Comparison of ENCODE assay signal across 15 mouse cellular contexts in genomic region chr15:101966808-101967207, GRCm38 (mm10). TPM values are rescaled to one million over a fixed set of nuclear protein-coding genes. Genes with fewer than 3 reads are reported as not detected.
DNase-seq lines count a peak whose midpoint lies in the region; ATAC-seq and TF ChIP-seq lines count a peak whose summit lies in the region.
"Had no signal": no experiment of that assay in that cellular context is flagged by ENCODE, and none has a peak within 500 bp of the region (broad histone marks: within the 10 kb centered on the region; RNA-seq: fewer than 3 reads in every experiment).

No protein-coding gene starts in this region.

- H3K4me3 ChIP-seq in embryonic facial prominence, embryonic 14.5 days (ENCODE audit: low read depth, low read length), result no peak overlapping the region
- H3K4me3 ChIP-seq in embryonic facial prominence, embryonic 10.5 days, result no peak overlapping the region
- no peak overlapping the region for H3K4me3 ChIP-seq in lung, embryonic 15.5 days
- H3K4me3 ChIP-seq in stomach, postnatal 0 days (ENCODE audit: low read depth, low read length), result no peak overlapping the region
- no peak overlapping the region for H3K4me3 ChIP-seq in cerebellum, adult 2 months (replicated peaks; ENCODE audit: insufficient read depth, low read depth, low read length)
- H3K4me3 ChIP-seq: forebrain, embryonic 15.5 days; limb, embryonic 12.5 days; myocyte had no signal

- H3K9me3 ChIP-seq in embryonic facial prominence, embryonic 14.5 days (ENCODE audit: control insufficient read depth, low read length), result no peaks in the 10 kb centered on the region
- no peaks in the 10 kb centered on the region for H3K9me3 ChIP-seq in embryonic facial prominence, embryonic 10.5 days
- H3K9me3 ChIP-seq in lung, embryonic 15.5 days, result no peaks in the 10 kb centered on the region
- no peaks in the 10 kb centered on the region for H3K9me3 ChIP-seq in stomach, postnatal 0 days (ENCODE audit: control insufficient read depth, low read length)
- H3K9me3 ChIP-seq: forebrain, embryonic 15.5 days; limb, embryonic 12.5 days had no signal

- 0 out of 2 replicates have a peak, but pooled peaks have one; percentile 44 for ATAC-seq in embryonic facial prominence, embryonic 14.5 days (ENCODE audit: low read depth)
- ATAC-seq in lung, embryonic 15.5 days (ENCODE audit: borderline replicate concordance, extremely low read depth, low FRiP score, low TSS enrichment), result 0 out of 2 replicates have a peak, but pooled peaks have one; percentile 61
- peak; percentile 92 for ATAC-seq in stomach, postnatal 0 days (ENCODE audit: low FRiP score, low TSS enrichment)
- ATAC-seq: forebrain, embryonic 15.5 days had no signal

- H3K27ac ChIP-seq in embryonic facial prominence, embryonic 14.5 days (replicated peaks; ENCODE audit: low read depth, low read length), result no peak overlapping the region
- H3K27ac ChIP-seq in embryonic facial prominence, embryonic 10.5 days (replicated peaks), result no peak overlapping the region
- no peak overlapping the region; the same call in 1 of the 2 replicates for H3K27ac ChIP-seq in lung, embryonic 15.5 days
- peak overlapping the region; percentile 78 for H3K27ac ChIP-seq in stomach, postnatal 0 days (replicated peaks)
- no peak overlapping the region for H3K27ac ChIP-seq in cerebellum, adult 2 months (ENCODE audit: insufficient read depth, low read length)
- H3K27ac ChIP-seq: forebrain, embryonic 15.5 days; limb, embryonic 12.5 days had no signal

- no peak overlapping the region for H3K4me2 ChIP-seq in embryonic facial prominence, embryonic 14.5 days (ENCODE audit: low read depth, low read length)
- H3K4me2 ChIP-seq in lung, embryonic 15.5 days, result no peak overlapping the region
- H3K4me2 ChIP-seq in stomach, postnatal 0 days (replicated peaks; ENCODE audit: low read depth), result no peak overlapping the region
- H3K4me2 ChIP-seq: forebrain, embryonic 15.5 days; limb, embryonic 12.5 days; midbrain, embryonic 11.5 days had no signal

- no peaks in the 10 kb centered on the region for H3K4me1 ChIP-seq in embryonic facial prominence, embryonic 14.5 days (ENCODE audit: control insufficient read depth, insufficient read depth, low read length)
- no peaks in the 10 kb centered on the region for H3K4me1 ChIP-seq in embryonic facial prominence, embryonic 10.5 days
- peaks cover 6% of the 10 kb centered on the region; the same call in 1 of the 2 replicates for H3K4me1 ChIP-seq in lung, embryonic 15.5 days
- peaks cover 2% of the 10 kb centered on the region; the same call in 1 of the 2 replicates for H3K4me1 ChIP-seq in stomach, postnatal 0 days (replicated peaks; ENCODE audit: control insufficient read depth, insufficient read depth)
- no peaks in the 10 kb centered on the region for H3K4me1 ChIP-seq in cerebellum, adult 2 months (ENCODE audit: control insufficient read depth, insufficient read depth, low read length)
- H3K4me1 ChIP-seq: forebrain, embryonic 15.5 days; limb, embryonic 12.5 days had no signal

- 74% methylated on average over 8 of the region's 8 CpGs for WGBS in embryonic facial prominence, embryonic 14.5 days
- WGBS in embryonic facial prominence, embryonic 10.5 days, result 82% methylated on average over 8 of the region's 8 CpGs
- 53% methylated on average over 8 of the region's 8 CpGs for WGBS in lung, embryonic 15.5 days
- 48% methylated on average over 8 of the region's 8 CpGs for WGBS in stomach, postnatal 0 days
- 69% methylated on average over 8 of the region's 8 CpGs for WGBS in cerebellum, adult 2 months

- no peak for TF ChIP-seq EP300 in stomach, postnatal 0 days (optimal IDR thresholded peaks at IDR 0.05)

- DNase-seq in embryonic facial prominence, embryonic 14.5 days (ENCODE audit: low spot score), result no peak
- no peak for DNase-seq in embryonic facial prominence, embryonic 10.5 days (ENCODE audit: low spot score)
- DNase-seq in ovary, adult 18-20 months (ENCODE audit: low spot score), result peak; percentile 40
- DNase-seq in ovary, postnatal 10 days (ENCODE audit: low spot score), result no peak
- DNase-seq in stomach, postnatal 0 days (ENCODE audit: low spot score), result peak; percentile 91
- DNase-seq in cerebellum, adult 2 months, result no peak
- DNase-seq in frontal cortex, postnatal 14 days (ENCODE audit: low spot score in 2 of 2), result no peak

- H3K9ac ChIP-seq in embryonic facial prominence, embryonic 14.5 days (ENCODE audit: low read depth, low read length), result no peak overlapping the region
- no peak overlapping the region for H3K9ac ChIP-seq in lung, embryonic 15.5 days
- H3K9ac ChIP-seq in stomach, postnatal 0 days (ENCODE audit: low read length), result no peak overlapping the region
- H3K9ac ChIP-seq: forebrain, embryonic 15.5 days; limb, embryonic 12.5 days had no signal

- H3K27me3 ChIP-seq in embryonic facial prominence, embryonic 14.5 days (replicated peaks; ENCODE audit: control insufficient read depth, insufficient read depth, low read length), result no peaks in the 10 kb centered on the region
- H3K27me3 ChIP-seq in embryonic facial prominence, embryonic 10.5 days (replicated peaks; ENCODE audit: low read depth, poor library complexity, severe bottlenecking), result 0 out of 2 replicates have a peak, but pooled peaks cover 5% of the 10 kb centered on the region
- H3K27me3 ChIP-seq in lung, embryonic 15.5 days, result no peaks in the 10 kb centered on the region
- no peaks in the 10 kb centered on the region for H3K27me3 ChIP-seq in stomach, postnatal 0 days (ENCODE audit: control insufficient read depth, insufficient read depth, low read length)
- no peaks in the 10 kb centered on the region for H3K27me3 ChIP-seq in cerebellum, adult 2 months (ENCODE audit: control insufficient read depth, insufficient read depth, low read length)
- H3K27me3 ChIP-seq: forebrain, embryonic 15.5 days; limb, embryonic 12.5 days had no signal

- TF ChIP-seq POLR2A in cerebellum, adult 2 months (IDR thresholded peaks at IDR 0.05; ENCODE audit: borderline replicate concordance, insufficient read depth, low read length), result no peak

- H3K36me3 ChIP-seq in embryonic facial prominence, embryonic 14.5 days (ENCODE audit: control insufficient read depth, insufficient read depth, low read length), result no peaks in the 10 kb centered on the region
- no peaks in the 10 kb centered on the region for H3K36me3 ChIP-seq in embryonic facial prominence, embryonic 10.5 days (replicated peaks)
- no peaks in the 10 kb centered on the region for H3K36me3 ChIP-seq in lung, embryonic 15.5 days
- no peaks in the 10 kb centered on the region for H3K36me3 ChIP-seq in stomach, postnatal 0 days (ENCODE audit: control insufficient read depth, insufficient read depth, low read length)
- H3K36me3 ChIP-seq: forebrain, embryonic 15.5 days; limb, embryonic 12.5 days had no signal

- no peak for TF ChIP-seq CTCF in stomach, postnatal 0 days (IDR thresholded peaks at IDR 0.05; ENCODE audit: low read depth)
- TF ChIP-seq CTCF in cerebellum, adult 2 months (IDR thresholded peaks at IDR 0.05; ENCODE audit: borderline replicate concordance, insufficient read depth, low read depth, low read length), result no peak

RNA-seq across cellular contexts. Expression of gene Krt78, which starts 12.7 kb away (rescaled TPM):
- 0.25 and 1.7 TPM in 2 replicates for polyA plus RNA-seq in embryonic facial prominence, embryonic 14.5 days (2014; fragmentation: Nextera tagmentation; extraction: Ambion mirVana)
- not detected in 2 replicates for polyA plus RNA-seq in embryonic facial prominence, embryonic 10.5 days (2016; fragmentation: Nextera tagmentation; extraction: Ambion mirVana)
- 0.22 TPM in 1 of 2 replicates, not detected in the other for polyA plus RNA-seq in lung, embryonic 15.5 days (2015; fragmentation: Nextera tagmentation; extraction: Ambion mirVana)
- polyA plus RNA-seq in stomach, postnatal 0 days (2015; fragmentation: Nextera tagmentation; extraction: Ambion mirVana), result 49.3 and 73.4 TPM in 2 replicates
- polyA plus RNA-seq in cerebellum, adult 2 months (2012; rRNA removed), result 0.03 TPM in 1 of 2 replicates, not detected in the other
- polyA plus RNA-seq: forebrain, embryonic 15.5 days; heart, embryonic 16.5 days; limb, embryonic 12.5 days; liver, embryonic 16.5 days; midbrain, embryonic 11.5 days; myocyte had no signal

RNA-seq across cellular contexts. Expression of gene Krt79, which starts 26.7 kb away (rescaled TPM):
- polyA plus RNA-seq in embryonic facial prominence, embryonic 14.5 days (2014; fragmentation: Nextera tagmentation; extraction: Ambion mirVana), result 8.9 and 9.2 TPM in 2 replicates
- polyA plus RNA-seq in embryonic facial prominence, embryonic 10.5 days (2016; fragmentation: Nextera tagmentation; extraction: Ambion mirVana), result 0.20 and 0.49 TPM in 2 replicates
- polyA plus RNA-seq in lung, embryonic 15.5 days (2015; fragmentation: Nextera tagmentation; extraction: Ambion mirVana), result 0.97 and 1.0 TPM in 2 replicates
- 12.2 and 14.3 TPM in 2 replicates for polyA plus RNA-seq in stomach, postnatal 0 days (2015; fragmentation: Nextera tagmentation; extraction: Ambion mirVana)
- not detected in 2 replicates for polyA plus RNA-seq in cerebellum, adult 2 months (2012; rRNA removed)
- polyA plus RNA-seq: limb, embryonic 12.5 days; liver, embryonic 16.5 days had no signal

RNA-seq across cellular contexts. Expression of gene Krt8, which starts 37.5 kb away (rescaled TPM):
- 69.1 and 105 TPM in 2 replicates for polyA plus RNA-seq in embryonic facial prominence, embryonic 14.5 days (2014; fragmentation: Nextera tagmentation; extraction: Ambion mirVana)
- 86.3 and 91.9 TPM in 2 replicates for polyA plus RNA-seq in embryonic facial prominence, embryonic 10.5 days (2016; fragmentation: Nextera tagmentation; extraction: Ambion mirVana)
- 307 and 345 TPM in 2 replicates for polyA plus RNA-seq in lung, embryonic 15.5 days (2015; fragmentation: Nextera tagmentation; extraction: Ambion mirVana)
- polyA plus RNA-seq in stomach, postnatal 0 days (2015; fragmentation: Nextera tagmentation; extraction: Ambion mirVana), result 1,902 and 1,960 TPM in 2 replicates
- 0.61 and 1.1 TPM in 2 replicates for polyA plus RNA-seq in cerebellum, adult 2 months (2012; rRNA removed)

RNA-seq across cellular contexts. Expression of gene Krt4, which starts 42.3 kb away (rescaled TPM):
- polyA plus RNA-seq in embryonic facial prominence, embryonic 14.5 days (2014; fragmentation: Nextera tagmentation; extraction: Ambion mirVana), result 66.3 and 145 TPM in 2 replicates
- not detected in 2 replicates for polyA plus RNA-seq in embryonic facial prominence, embryonic 10.5 days (2016; fragmentation: Nextera tagmentation; extraction: Ambion mirVana)
- 13.3 and 18.4 TPM in 2 replicates for polyA plus RNA-seq in lung, embryonic 15.5 days (2015; fragmentation: Nextera tagmentation; extraction: Ambion mirVana)
- polyA plus RNA-seq in stomach, postnatal 0 days (2015; fragmentation: Nextera tagmentation; extraction: Ambion mirVana), result 4,471 and 4,814 TPM in 2 replicates
- polyA plus RNA-seq in cerebellum, adult 2 months (2012; rRNA removed), result 0.05 TPM in 1 of 2 replicates, not detected in the other
- polyA plus RNA-seq: limb, embryonic 12.5 days; midbrain, embryonic 11.5 days; myocyte; testis, adult 2 months had no signal

Comparison
In these comparisons a context has a peak if more than half of its experiments do, and no peak if none do; other contexts are left out.
1. DNase-seq: peak in ovary, adult 18-20 months (single experiment) and stomach, postnatal 0 days (single experiment); none in embryonic facial prominence, embryonic 14.5 days (single experiment), embryonic facial prominence, embryonic 10.5 days (single experiment), ovary, postnatal 10 days (single experiment), cerebellum, adult 2 months (0 of 2) and frontal cortex, postnatal 14 days (0 of 2).
2. RNA of gene Krt78, which starts 12.7 kb away (polyA plus RNA-seq): 49.3 to 73.4 TPM in stomach, postnatal 0 days; 0.25 to 1.7 TPM in embryonic facial prominence, embryonic 14.5 days, 0.22 TPM in lung, embryonic 15.5 days, not detected in embryonic facial prominence, embryonic 10.5 days and 0.03 TPM in cerebellum, adult 2 months; every median in the first group is over 10 times any median in the second.
3. RNA of gene Krt8, which starts 37.5 kb away (polyA plus RNA-seq): 1,902 to 1,960 TPM in stomach, postnatal 0 days, 307 to 345 TPM in lung, embryonic 15.5 days, 69.1 to 105 TPM in embryonic facial prominence, embryonic 14.5 days and 86.3 to 91.9 TPM in embryonic facial prominence, embryonic 10.5 days; 0.61 to 1.1 TPM in cerebellum, adult 2 months; every median in the first group is over 10 times any median in the second.
4. Peak in every context shown above with its lines, with median percentiles within 50 percentile points of each other: ATAC-seq.